Mouse (Mus musculus) olfactory bulb, adult 2 months (tissue): ENCODE data around the gene Adgre5. TPM values are rescaled to one million over a fixed set of nuclear protein-coding genes. Genes with fewer than 3 reads are reported as not detected.

Experiments
- H3K27ac ChIP-seq: fragments of 200-500 bp; 2 replicates; pipeline ENCODE4 v1.5.1; 2012; ENCODE audit warnings: low read depth, low read length; ENCODE audit not compliant: insufficient read depth
- H3K4me1 ChIP-seq: fragments of 200-500 bp; 2 replicates; pipeline ENCODE4 v1.6.1; 2012; ENCODE audit warnings: low read length; ENCODE audit not compliant: control insufficient read depth, insufficient read depth
- H3K4me3 ChIP-seq: fragments of 200-500 bp; 2 replicates; pipeline ENCODE4 v1.5.1; 2012; ENCODE audit warnings: mild to moderate bottlenecking, low read depth, low read length, moderate library complexity; ENCODE audit not compliant: insufficient read depth
- CTCF ChIP-seq: fragments of 200-500 bp; IDR thresholded peaks from 2 replicates; pipeline ENCODE4 v1.5.1; 2012; ENCODE audit warnings: low read depth, mild to moderate bottlenecking, low read length, moderate library complexity; ENCODE audit not compliant: insufficient read depth
- POLR2A ChIP-seq: fragments of 200-500 bp; IDR thresholded peaks from 2 replicates; pipeline ENCODE4 v1.6.1; 2012; ENCODE audit warnings: mild to moderate bottlenecking, low read depth, low read length, moderate library complexity; ENCODE audit not compliant: insufficient read depth
- WGBS: fragments of 180-500 bp; shearing (Covaris S2); methylation state at CpG from one replicate; pipeline ENCODE4 v1.1.7; 2018; 5-methylcytosine and 5-hydroxymethylcytosine counted together
- polyA plus RNA-seq: library from polyadenylated mRNA; stranded (reverse); fragments of >200 nt; gene quantifications from 2 replicates; pipeline ENCODE4 v1.2.4, GENCODE M21; 2012; ENCODE audit warnings: low replicate concordance; ENCODE audit not compliant: missing spikeins, insufficient read depth, insufficient read length

Gene Adgre5
- polyA plus RNA-seq, 1 experiment: not detected

GRCm38 (mm10) chr8:83716563-83716962, 24.6 kb downstream of the Adgre5 start:
- H3K4me3 ChIP-seq: no peak overlapping the region
- WGBS: 51% methylated on average over 2 of the region's 2 CpGs
- H3K4me1 ChIP-seq: no peaks in the 10 kb centered on the region
- TF ChIP-seq POLR2A (no peak), CTCF (no peak)
- H3K27ac ChIP-seq: no peak overlapping the region

GRCm38 (mm10) chr8:83715771-83716170, 25.4 kb downstream of the Adgre5 start:
- H3K4me3 ChIP-seq: peak overlapping the region; percentile 57
- no peak overlapping the region for H3K27ac ChIP-seq
- H3K4me1 ChIP-seq: no peaks in the 10 kb centered on the region
- under 1% methylated on average over 17 of the region's 17 CpGs for WGBS
- TF ChIP-seq CTCF (no peak), POLR2A (no peak)

- 0% methylated on average over 63 of the region's 63 CpGs for WGBS
- TF ChIP-seq POLR2A (peak; percentile 88), CTCF (no peak)
Observed at GRCm38 (mm10) chr8:83715031-83715690, 26.0 kb downstream of the Adgre5 start, which contains the start of gene Ddx39. TSS of gene Ddx39 (plus strand) at chr8:83715177.

GRCm38 (mm10) chr8:83714676-83715030, 26.5 kb downstream of the Adgre5 start:
- no peak overlapping the region for H3K27ac ChIP-seq

More at GRCm38 (mm10) chr8:83715031-83715690, 26.0 kb downstream of the Adgre5 start, which contains the start of gene Ddx39:
- H3K4me3 ChIP-seq: peak within 1 kb of the TSS; percentile 57
- no peaks in the 10 kb centered on the region for H3K4me1 ChIP-seq
- peak within 1 kb of the TSS; percentile 23; the same call in 1 of the 2 replicates for H3K27ac ChIP-seq

GRCm38 (mm10) chr8:83707554-83707953, 33.6 kb downstream of the Adgre5 start:
- Histone ChIP-seq H3K4me3 (no peak overlapping the region), H3K27ac (no peak overlapping the region), H3K4me1 (no peaks in the 10 kb centered on the region)
- TF ChIP-seq POLR2A (no peak), CTCF (no peak)
- WGBS: 64% methylated on average over 8 of the region's 8 CpGs

More at GRCm38 (mm10) chr8:83714676-83715030, 26.5 kb downstream of the Adgre5 start:
- H3K4me3 ChIP-seq: peak overlapping the region; percentile 57
- no peak for TF ChIP-seq POLR2A
- no peak for TF ChIP-seq CTCF
- H3K4me1 ChIP-seq: no peaks in the 10 kb centered on the region
- WGBS: 16% methylated on average over 8 of the region's 8 CpGs

- TF ChIP-seq POLR2A (no peak), CTCF (no peak)
- Histone ChIP-seq H3K4me3 (no peak overlapping the region), H3K4me1 (no peaks in the 10 kb centered on the region), H3K27ac (no peak overlapping the region)
- WGBS: 71% methylated on average over 5 of the region's 5 CpGs
Observed at GRCm38 (mm10) chr8:83706411-83706810, 34.7 kb downstream of the Adgre5 start.

GRCm38 (mm10) chr8:83703426-83703825, 37.7 kb downstream of the Adgre5 start:
- 80% methylated on average over 4 of the region's 4 CpGs for WGBS
- Histone ChIP-seq H3K4me1 (peaks cover 4% of the 10 kb centered on the region), H3K27ac (no peak overlapping the region), H3K4me3 (no peak overlapping the region)
- TF ChIP-seq POLR2A: no peak
- no peak for TF ChIP-seq CTCF

- TF ChIP-seq POLR2A (no peak), CTCF (no peak)
- no peak overlapping the region for H3K4me3 ChIP-seq
- 73% methylated on average over 9 of the region's 9 CpGs for WGBS
- peaks cover 24% of the 10 kb centered on the region for H3K4me1 ChIP-seq
- no peak overlapping the region for H3K27ac ChIP-seq
Observed at GRCm38 (mm10) chr8:83700423-83701085, 40.6 kb downstream of the Adgre5 start.

- TF ChIP-seq CTCF: no peak
- no peak for TF ChIP-seq POLR2A
- Histone ChIP-seq H3K4me1 (peaks cover 24% of the 10 kb centered on the region), H3K27ac (no peak overlapping the region), H3K4me3 (peak overlapping the region; percentile 79)
- 44% methylated on average over 9 of the region's 9 CpGs for WGBS
Observed at GRCm38 (mm10) chr8:83699566-83699965, 41.6 kb downstream of the Adgre5 start.

- 0 out of 2 replicates have a peak, but pooled peaks have one; percentile 12 for TF ChIP-seq CTCF
- TF ChIP-seq POLR2A: peak; percentile 74
- WGBS: under 1% methylated on average over 85 of the region's 85 CpGs
- Histone ChIP-seq H3K4me1 (peaks cover 25% of the 10 kb centered on the region), H3K4me3 (peak within 1 kb of the TSS; percentile 79), H3K27ac (0 out of 2 replicates have a peak within 1 kb of the TSS, but pooled peaks have one; percentile 10)
Observed at GRCm38 (mm10) chr8:83698661-83699453, 42.3 kb downstream of the Adgre5 start, which contains the start of gene Pkn1. TSS of gene Pkn1 (minus strand) at chr8:83699179.
